Comparison of ENCODE assay signal across 9 mouse cellular contexts in the genomic region with DNA sequence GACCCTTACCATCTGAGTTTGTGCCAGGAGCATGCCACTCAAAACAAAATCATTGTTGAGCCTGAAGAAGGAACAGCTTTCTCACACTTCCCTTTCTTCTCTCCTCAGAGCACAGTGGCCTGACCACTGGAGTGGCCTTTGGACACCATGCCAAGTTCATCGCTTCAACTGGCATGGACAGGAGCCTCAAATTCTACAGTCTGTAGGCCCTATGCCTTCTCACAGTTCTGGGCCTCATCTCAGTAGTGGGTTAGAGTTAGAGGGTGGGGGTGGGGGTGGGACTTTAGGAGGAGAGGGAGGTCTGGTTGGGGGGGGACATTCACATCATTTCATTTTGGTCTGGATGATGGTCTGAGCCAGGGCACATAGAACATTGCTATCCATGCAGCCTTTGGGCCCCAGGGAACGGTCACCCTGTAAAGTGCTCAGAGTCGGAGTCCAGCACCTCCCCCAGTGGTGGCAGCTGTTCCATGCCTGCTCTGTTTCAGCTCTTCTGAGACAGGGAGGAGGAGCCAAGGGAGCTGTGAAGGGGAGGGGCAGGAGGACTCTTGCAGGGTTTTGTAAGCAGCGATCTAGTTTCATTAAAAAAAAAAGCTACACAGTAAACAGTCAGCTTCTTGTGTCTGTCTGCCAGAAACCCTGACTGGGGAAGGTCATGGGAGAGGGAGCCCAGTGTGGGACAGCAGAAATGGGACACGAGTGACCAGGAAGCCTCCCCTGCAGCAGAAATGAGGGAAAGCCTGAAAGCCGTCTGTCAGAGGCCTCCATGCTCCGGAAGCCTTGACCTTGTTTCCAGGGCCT. TPM values are rescaled to one million over a fixed set of nuclear protein-coding genes. Genes with fewer than 3 reads are reported as not detected.
DNase-seq lines count a peak whose midpoint lies in the region; ATAC-seq lines count a peak whose summit lies in the region.
"Had no signal": no experiment of that assay in that cellular context is flagged by ENCODE, and none has a peak within 500 bp of the region (broad histone marks: within the 10 kb centered on the region; RNA-seq: fewer than 3 reads in every experiment).

No protein-coding gene starts in this region.

- H3K36me3 ChIP-seq in hindbrain, embryonic 15.5 days, result peaks cover 59% of the 10 kb centered on the region

- WGBS in hindbrain, embryonic 15.5 days, result 65% methylated on average over 7 of the region's 7 CpGs

- peak overlapping the region; percentile 48; the same call in 1 of the 2 replicates for H3K27ac ChIP-seq in hindbrain, embryonic 15.5 days (replicated peaks)

- H3K4me2 ChIP-seq in hindbrain, embryonic 15.5 days, result no peak overlapping the region

- peak; percentile 10 to 65 for DNase-seq in urinary bladder, postnatal 36 days (ENCODE audit: low spot score in 2 of 2)
- no peak for DNase-seq in urinary bladder, postnatal 10 days (ENCODE audit: low spot score)
- peak; percentile 49 to 76 for DNase-seq in frontal cortex, postnatal 36 days (ENCODE audit: low spot score in 2 of 2)
- peak; percentile 28 to 45 for DNase-seq in layer of hippocampus, postnatal 14 days (ENCODE audit: low spot score in 2 of 2)
- DNase-seq in lung, postnatal 14 days, result peak; percentile 62
- peak; percentile 68 for DNase-seq in testis, postnatal 10 days (ENCODE audit: low spot score)

- no peak overlapping the region for H3K4me3 ChIP-seq in hindbrain, embryonic 15.5 days

- H3K27me3 ChIP-seq in hindbrain, embryonic 15.5 days, result no peaks in the 10 kb centered on the region

- H3K4me1 ChIP-seq in hindbrain, embryonic 15.5 days (replicated peaks), result no peaks in the 10 kb centered on the region

- 0 out of 2 replicates have a peak, but pooled peaks have one; percentile 55 for ATAC-seq in hindbrain, embryonic 15.5 days (ENCODE audit: low FRiP score, low read depth)

- no peaks in the 10 kb centered on the region for H3K9me3 ChIP-seq in hindbrain, embryonic 15.5 days

- H3K9ac ChIP-seq in hindbrain, embryonic 15.5 days, result no peak overlapping the region

RNA-seq across cellular contexts. Expression of gene Prpf19, which starts 10.1 kb away (rescaled TPM):
- polyA plus RNA-seq in hindbrain, embryonic 15.5 days (2015; fragmentation: Nextera tagmentation; extraction: Ambion mirVana), result 43.3 and 44.1 TPM in 2 replicates
- 100 to 1,000 TPM; 198 to 203 TPM for total RNA-seq in layer of hippocampus, postnatal 14 days (2021)

RNA-seq across cellular contexts. Expression of gene Zp1, which starts 15.3 kb away (rescaled TPM):
- polyA plus RNA-seq in hindbrain, embryonic 15.5 days (2015; fragmentation: Nextera tagmentation; extraction: Ambion mirVana), result 0.21 and 0.27 TPM in 2 replicates
- total RNA-seq in layer of hippocampus, postnatal 14 days (2021), result not detected
- total RNA-seq: adrenal gland, postnatal 4 days; left cerebral cortex, postnatal 10 days had no signal

RNA-seq across cellular contexts. Expression of gene Tmem109, which starts 23.3 kb away (rescaled TPM):
- polyA plus RNA-seq in hindbrain, embryonic 15.5 days (2015; fragmentation: Nextera tagmentation; extraction: Ambion mirVana), result 45.6 and 46.2 TPM in 2 replicates
- 10 to 100 TPM; 33.2 to 40.9 TPM for total RNA-seq in layer of hippocampus, postnatal 14 days (2021)

RNA-seq across cellular contexts. Expression of gene Ptgdr2, which starts 31.8 kb away (rescaled TPM):
- 0.08 and 0.09 TPM in 2 replicates for polyA plus RNA-seq in hindbrain, embryonic 15.5 days (2015; fragmentation: Nextera tagmentation; extraction: Ambion mirVana)
- under 1 TPM; 0.29 to 0.32 TPM for total RNA-seq in layer of hippocampus, postnatal 14 days (2021)

RNA-seq across cellular contexts. Expression of gene Tmem132a, which starts 35.4 kb away (rescaled TPM):
- 171 and 188 TPM in 2 replicates for polyA plus RNA-seq in hindbrain, embryonic 15.5 days (2015; fragmentation: Nextera tagmentation; extraction: Ambion mirVana)
- total RNA-seq in layer of hippocampus, postnatal 14 days (2021), result 100 to 1,000 TPM; 221 to 224 TPM
